ENCODE assay signal across 21 mouse cellular contexts in the genomic region with DNA sequence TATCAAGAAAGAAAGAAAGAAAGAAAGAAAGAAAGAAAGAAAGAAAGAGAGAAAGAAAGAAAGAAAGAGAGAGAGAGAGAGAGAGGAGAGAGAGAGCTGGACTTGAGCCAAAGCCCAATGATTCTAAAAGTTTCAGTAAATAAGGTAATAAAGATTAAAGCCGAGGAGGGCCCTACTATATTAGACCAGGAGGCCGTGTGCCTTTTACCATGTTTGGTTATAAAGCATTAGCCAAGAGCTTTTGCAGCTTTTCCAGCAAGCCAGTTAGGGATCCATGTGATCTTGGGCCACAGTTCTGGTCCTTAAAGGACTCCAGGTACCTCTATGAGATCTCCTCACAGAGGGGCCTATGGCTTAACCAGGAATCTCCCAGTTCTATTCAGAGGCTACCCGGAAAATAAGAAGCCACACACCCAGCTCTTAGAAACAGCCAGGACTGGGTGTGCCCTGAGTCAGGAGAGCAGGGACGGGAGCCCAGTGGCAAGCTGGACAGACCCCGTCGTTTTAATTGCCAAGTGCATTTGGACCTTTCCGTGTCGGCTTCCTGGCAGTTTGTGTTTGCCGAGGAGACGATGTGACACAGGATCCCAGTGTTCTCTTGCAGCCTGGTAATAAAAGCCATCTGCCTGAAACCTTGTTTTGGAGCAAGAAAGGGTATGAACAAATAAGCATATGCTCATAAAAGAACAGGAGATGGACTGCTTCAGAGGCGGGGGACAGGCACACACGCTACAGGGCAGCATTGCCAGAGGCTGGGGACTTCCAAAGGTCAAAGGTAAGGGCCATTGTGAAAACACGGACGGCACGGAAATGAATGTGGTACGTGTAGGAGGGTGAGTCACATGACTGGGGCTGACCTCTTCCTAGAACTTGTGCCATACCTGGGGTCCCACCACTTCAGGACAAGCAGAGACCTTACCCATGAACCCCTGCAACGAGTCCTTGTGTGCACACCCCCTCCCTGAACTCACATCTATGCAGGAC. TPM values are rescaled to one million over a fixed set of nuclear protein-coding genes. Genes with fewer than 3 reads are reported as not detected.
DNase-seq lines count a peak whose midpoint lies in the region; ATAC-seq lines count a peak whose summit lies in the region.
"Had no signal": no experiment of that assay in that cellular context is flagged by ENCODE, and none has a peak within 500 bp of the region (broad histone marks: within the 10 kb centered on the region; RNA-seq: fewer than 3 reads in every experiment).

No protein-coding gene starts in this region.

- no peak overlapping the region for H3K27ac ChIP-seq in midbrain, embryonic 11.5 days (ENCODE audit: low read depth, low read length)
- H3K27ac ChIP-seq in midbrain, embryonic 10.5 days (replicated peaks), result no peak overlapping the region
- H3K27ac ChIP-seq in intestine, embryonic 16.5 days (ENCODE audit: low read length), result peak overlapping the region; percentile 81
- H3K27ac ChIP-seq: hindbrain, embryonic 13.5 days; liver, embryonic 13.5 days had no signal

- peaks cover 8% of the 10 kb centered on the region; the same call in 1 of the 2 replicates for H3K27me3 ChIP-seq in midbrain, embryonic 11.5 days (ENCODE audit: control insufficient read depth, insufficient read depth, low read length)
- peaks cover 46% of the 10 kb centered on the region for H3K27me3 ChIP-seq in midbrain, embryonic 10.5 days (ENCODE audit: low read depth, poor library complexity, severe bottlenecking)
- H3K27me3 ChIP-seq in intestine, embryonic 16.5 days (replicated peaks; ENCODE audit: control insufficient read depth, insufficient read depth, low read length), result peaks cover 2% of the 10 kb centered on the region; the same call in 1 of the 2 replicates

- H3K36me3 ChIP-seq in midbrain, embryonic 11.5 days (ENCODE audit: control insufficient read depth, insufficient read depth, low read length), result no peaks in the 10 kb centered on the region
- H3K36me3 ChIP-seq in midbrain, embryonic 10.5 days, result no peaks in the 10 kb centered on the region
- H3K36me3 ChIP-seq in intestine, embryonic 16.5 days (ENCODE audit: control insufficient read depth, insufficient read depth, low read length), result no peaks in the 10 kb centered on the region
- H3K36me3 ChIP-seq: hindbrain, embryonic 13.5 days; liver, embryonic 13.5 days had no signal

- no peaks in the 10 kb centered on the region for H3K9me3 ChIP-seq in midbrain, embryonic 11.5 days (ENCODE audit: control insufficient read depth, low read length)
- H3K9me3 ChIP-seq in midbrain, embryonic 10.5 days (replicated peaks), result no peaks in the 10 kb centered on the region
- no peaks in the 10 kb centered on the region for H3K9me3 ChIP-seq in intestine, embryonic 16.5 days (ENCODE audit: control insufficient read depth, low read length)
- H3K9me3 ChIP-seq: hindbrain, embryonic 13.5 days; liver, embryonic 13.5 days had no signal

- no peak overlapping the region for H3K4me2 ChIP-seq in midbrain, embryonic 11.5 days
- peak overlapping the region; percentile 7; the same call in 1 of the 2 replicates for H3K4me2 ChIP-seq in intestine, embryonic 16.5 days (ENCODE audit: low read depth, low read length)
- H3K4me2 ChIP-seq: heart, embryonic 11.5 days; hindbrain, embryonic 13.5 days; liver, embryonic 13.5 days had no signal

- DNase-seq in gastrocnemius, adult 18-20 months (ENCODE audit: low spot score), result peak; percentile 32
- no peak for DNase-seq in gastrocnemius, postnatal 10 days
- peak; percentile 59 for DNase-seq in midbrain, embryonic 11.5 days (ENCODE audit: low spot score, missing footprints)
- no peak for DNase-seq in midbrain, embryonic 10.5 days (ENCODE audit: low spot score)
- peak; percentile 66 for DNase-seq in yolk sac, embryonic 10.5 days (ENCODE audit: low spot score)
- no peak for DNase-seq in thymus, postnatal 25 days
- no peak for DNase-seq in spleen, postnatal 4 days (ENCODE audit: low spot score in 2 of 2)
- DNase-seq: adrenal gland, adult 2 months; cerebellum, adult 11 months; gastrocnemius, postnatal 14 days; heart, postnatal 14 days; kidney, adult 8-10 months; kidney, postnatal 36 days; liver, embryonic 13.5 days; lung, postnatal 10 days had no signal

- no peak overlapping the region for H3K9ac ChIP-seq in midbrain, embryonic 11.5 days (ENCODE audit: low read length)
- H3K9ac ChIP-seq in intestine, embryonic 16.5 days (ENCODE audit: low read depth, low read length), result peak overlapping the region; percentile 26
- H3K9ac ChIP-seq: hindbrain, embryonic 13.5 days; liver, embryonic 13.5 days had no signal

- 73% methylated on average over 17 of the region's 17 CpGs for WGBS in midbrain, embryonic 11.5 days
- WGBS in midbrain, embryonic 10.5 days, result 71% methylated on average over 17 of the region's 17 CpGs
- WGBS in intestine, embryonic 16.5 days, result 44% methylated on average over 17 of the region's 17 CpGs

- H3K4me1 ChIP-seq in midbrain, embryonic 11.5 days (ENCODE audit: control insufficient read depth, insufficient read depth, low read length), result peaks cover 2% of the 10 kb centered on the region
- peaks cover 7% of the 10 kb centered on the region for H3K4me1 ChIP-seq in midbrain, embryonic 10.5 days
- H3K4me1 ChIP-seq in intestine, embryonic 16.5 days (ENCODE audit: control insufficient read depth, insufficient read depth, low read length), result peaks cover 9% of the 10 kb centered on the region; the same call in 1 of the 2 replicates

- no peak overlapping the region for H3K4me3 ChIP-seq in midbrain, embryonic 11.5 days (ENCODE audit: low read depth, low read length)
- no peak overlapping the region for H3K4me3 ChIP-seq in midbrain, embryonic 10.5 days
- no peak overlapping the region for H3K4me3 ChIP-seq in intestine, embryonic 16.5 days (ENCODE audit: low read length)
- H3K4me3 ChIP-seq: erythroblast, embryonic 14.5 days; hindbrain, embryonic 13.5 days; liver, embryonic 13.5 days had no signal

- ATAC-seq in midbrain, embryonic 11.5 days (ENCODE audit: low FRiP score), result no peak
- ATAC-seq in intestine, embryonic 16.5 days, result peak; percentile 78
- ATAC-seq: forebrain, embryonic 16.5 days; midbrain, embryonic 16.5 days had no signal

RNA-seq across cellular contexts. Expression of a gene that starts 48.8 kb away (rescaled TPM):
- under 1 TPM in 1 of 2 experiments, not detected in 1; 0.12 TPM for total RNA-seq in gastrocnemius, adult 18-20 months (2021)
- 1 to 10 TPM; 4.6 to 6.8 TPM for total RNA-seq in gastrocnemius, postnatal 10 days (2021)
- 99.8 and 102 TPM in 2 replicates for polyA plus RNA-seq in midbrain, embryonic 11.5 days (2014; fragmentation: Nextera tagmentation; extraction: Ambion mirVana)
- polyA plus RNA-seq in midbrain, embryonic 10.5 days (2016; fragmentation: Nextera tagmentation; extraction: Ambion mirVana), result 119 and 136 TPM in 2 replicates
- 45.1 and 53.5 TPM in 2 replicates for polyA plus RNA-seq in intestine, embryonic 16.5 days (2015; fragmentation: Nextera tagmentation; extraction: Ambion mirVana)

Comparison
In these comparisons a context has a peak if more than half of its experiments do, and no peak if none do; other contexts are left out.
1. DNase-seq: peak in gastrocnemius, adult 18-20 months (single experiment), midbrain, embryonic 11.5 days (single experiment) and yolk sac, embryonic 10.5 days (single experiment); none in gastrocnemius, postnatal 10 days (single experiment), midbrain, embryonic 10.5 days (single experiment), thymus, postnatal 25 days (single experiment) and spleen, postnatal 4 days (0 of 2).